Mouse (Mus musculus) midbrain, embryonic 11.5 days (tissue): ENCODE measurements at regions not wholly inside any gene's neighbourhood (a gene's known extent, or its start where the extent isn't known, plus 50 kb on each side); places are given as distances from the start of the nearest gene placed in this dataset.
A peak's percentile ranks its signal among the peaks of the same experiment; 100 is the strongest.

Experiments
- ATAC-seq: fragments of 200-750 bp; cut with Nextera tagmentation; 2 replicates; pipeline ENCODE4 v1.8.0; 2017; ENCODE audit warnings: moderate TSS enrichment, moderate library complexity; ENCODE audit not compliant: low FRiP score
- DNase-seq: peaks from one replicate; pipeline ENCODE4 v3.0.0; 2015; ENCODE audit warnings: low spot score; ENCODE audit errors: missing footprints
- H3K27ac ChIP-seq: fragments of 300-500 bp; sonication (generic); 2 replicates; pipeline ENCODE4 v1.5.1; 2014; ENCODE audit warnings: low read depth, low read length
- H3K27me3 ChIP-seq: fragments of 300-500 bp; sonication (generic); 2 replicates; pipeline ENCODE4 v1.6.1; 2014; ENCODE audit warnings: mild to moderate bottlenecking, low read length, moderate library complexity, mixed read lengths; ENCODE audit not compliant: control insufficient read depth, insufficient read depth
- H3K36me3 ChIP-seq: fragments of 300-500 bp; sonication (generic); 2 replicates; pipeline ENCODE4 v1.6.1; 2014; ENCODE audit warnings: mild to moderate bottlenecking, low read length, moderate library complexity, mixed read lengths; ENCODE audit not compliant: control insufficient read depth, insufficient read depth
- H3K4me1 ChIP-seq: fragments of 300-500 bp; sonication (generic); 2 replicates; pipeline ENCODE4 v1.6.1; 2014; ENCODE audit warnings: low read length; ENCODE audit not compliant: control insufficient read depth, insufficient read depth
- H3K4me2 ChIP-seq: fragments of 300-500 bp; sonication (generic); 2 replicates; pipeline ENCODE4 v1.6.1; 2014; ENCODE audit warnings: mild to moderate bottlenecking, moderate library complexity
- H3K4me3 ChIP-seq: fragments of 300-500 bp; sonication (generic); 2 replicates; pipeline ENCODE4 v1.5.1; 2014; ENCODE audit warnings: low read depth, low read length
- H3K9ac ChIP-seq: fragments of 300-500 bp; sonication (generic); 2 replicates; pipeline ENCODE4 v1.6.1; 2014; ENCODE audit warnings: low read length
- H3K9me3 ChIP-seq: fragments of 300-500 bp; sonication (generic); 2 replicates; pipeline ENCODE4 v1.6.1; 2016; ENCODE audit warnings: low read length; ENCODE audit not compliant: control insufficient read depth
- WGBS: fragments of 180-500 bp; shearing (Covaris S2); extraction: QIAGEN DNeasy Blood & Tissue Kit; methylation state at CpG from one replicate; pipeline ENCODE4 v1.1.7; 2014; 5-methylcytosine and 5-hydroxymethylcytosine counted together

DNA sequence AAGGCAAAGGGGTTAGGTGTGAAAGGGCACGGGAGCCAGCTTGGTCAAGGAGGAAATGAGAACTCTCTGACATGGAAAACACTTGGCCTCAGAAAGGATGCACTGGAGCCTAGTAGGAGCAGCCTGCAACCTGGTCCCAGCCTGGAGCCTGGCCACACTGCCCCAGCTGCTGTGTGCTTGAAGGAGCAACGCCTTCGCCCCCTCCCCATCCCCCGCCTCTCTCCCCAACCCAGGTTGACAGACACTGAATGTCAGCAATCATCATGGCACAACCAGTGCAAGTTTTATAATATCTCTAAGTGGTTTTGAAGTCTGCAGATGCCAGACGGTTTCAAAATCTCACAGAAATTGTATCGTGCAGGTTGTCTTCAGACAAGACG, 417.6 kb downstream of the Cmpk2 start:
- DNase-seq, result peak; percentile 85
- Histone ChIP-seq H3K27ac (peak overlapping the region; percentile 46), H3K9me3 (no peaks in the 10 kb centered on the region), H3K27me3 (no peaks in the 10 kb centered on the region), H3K9ac (no peak overlapping the region), H3K36me3 (no peaks in the 10 kb centered on the region), H3K4me3 (no peak overlapping the region), H3K4me2 (peak overlapping the region; percentile 3), H3K4me1 (peaks cover 25% of the 10 kb centered on the region)
- WGBS, result 53% methylated on average over 7 of the region's 7 CpGs
- ATAC-seq, result peak; percentile 67; the same call in 1 of the 2 replicates

DNA sequence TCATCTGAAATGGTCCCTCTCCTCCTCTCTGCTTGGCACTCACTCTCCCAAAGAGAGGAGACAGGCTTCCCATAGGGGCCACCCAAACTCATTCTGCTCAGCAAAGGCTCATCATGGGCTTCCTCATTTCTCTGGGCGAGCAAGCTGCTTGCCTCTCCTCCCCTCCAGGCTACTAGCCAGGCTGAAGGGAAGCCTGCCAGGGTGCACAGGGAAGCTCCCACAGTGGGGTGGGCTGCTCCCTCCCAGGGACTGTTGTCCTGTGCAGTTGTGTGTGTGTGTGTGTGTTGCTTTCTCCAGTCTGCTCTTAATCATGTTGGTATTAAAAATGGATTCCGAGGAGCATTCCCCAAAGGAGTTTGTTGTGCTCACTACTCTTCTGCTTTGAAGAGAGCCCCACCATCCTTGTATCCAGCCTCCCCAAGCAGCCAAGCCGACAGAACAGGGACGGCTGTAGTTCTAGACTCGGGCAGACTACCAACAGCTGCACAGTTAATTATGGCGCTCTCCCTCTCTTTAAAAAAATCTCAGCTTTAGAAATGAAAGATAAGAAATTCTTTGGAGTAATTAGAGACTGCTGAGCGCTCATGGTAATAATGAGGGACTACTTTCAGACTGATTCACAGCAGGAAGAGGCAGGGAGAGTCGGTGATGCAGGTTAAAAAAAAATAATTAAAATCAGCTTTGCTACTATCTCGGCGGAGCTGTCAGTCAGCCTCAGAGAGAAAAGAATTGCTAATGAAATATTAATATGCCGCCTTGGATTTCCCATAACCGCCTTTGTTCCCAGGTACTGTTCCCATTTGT, 417.0 kb downstream of the Cmpk2 start:
- 26% methylated on average over 12 of the region's 12 CpGs for WGBS
- Histone ChIP-seq H3K9me3 (no peaks in the 10 kb centered on the region), H3K36me3 (no peaks in the 10 kb centered on the region), H3K27ac (peak overlapping the region; percentile 69), H3K27me3 (no peaks in the 10 kb centered on the region), H3K4me3 (no peak overlapping the region), H3K9ac (peak overlapping the region; percentile 12), H3K4me1 (peaks cover 25% of the 10 kb centered on the region), H3K4me2 (peak overlapping the region; percentile 3)
- ATAC-seq (peak; percentile 61; the same call in 1 of the 2 replicates), DNase-seq (peak; percentile 84)

DNA sequence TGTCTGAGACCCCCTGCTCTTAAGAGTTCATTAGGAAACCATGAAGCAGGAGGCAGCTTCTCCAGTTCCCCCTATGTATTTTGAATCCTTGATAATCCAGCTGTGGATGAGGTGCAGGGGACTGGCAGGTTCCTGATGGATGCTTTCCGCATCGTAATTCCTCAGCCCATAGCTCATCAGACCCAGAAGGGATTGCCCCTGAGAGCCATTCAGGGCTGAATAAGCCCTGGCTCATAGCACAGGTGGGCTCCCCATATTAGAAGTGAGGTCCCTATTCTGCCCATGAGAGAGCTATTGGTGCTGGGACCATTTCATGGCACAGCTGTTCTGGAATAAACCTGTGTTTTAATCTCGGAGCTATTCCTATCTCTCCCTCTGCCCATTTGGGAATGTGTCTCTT, 416.1 kb downstream of the Cmpk2 start:
- Histone ChIP-seq H3K4me3 (no peak overlapping the region), H3K27ac (peak overlapping the region; percentile 69), H3K4me1 (peaks cover 25% of the 10 kb centered on the region), H3K9ac (no peak overlapping the region), H3K4me2 (no peak overlapping the region), H3K27me3 (no peaks in the 10 kb centered on the region), H3K9me3 (no peaks in the 10 kb centered on the region), H3K36me3 (no peaks in the 10 kb centered on the region)
- DNase-seq (no peak), ATAC-seq (no peak)
- 78% methylated on average over 3 of the region's 3 CpGs for WGBS

DNA sequence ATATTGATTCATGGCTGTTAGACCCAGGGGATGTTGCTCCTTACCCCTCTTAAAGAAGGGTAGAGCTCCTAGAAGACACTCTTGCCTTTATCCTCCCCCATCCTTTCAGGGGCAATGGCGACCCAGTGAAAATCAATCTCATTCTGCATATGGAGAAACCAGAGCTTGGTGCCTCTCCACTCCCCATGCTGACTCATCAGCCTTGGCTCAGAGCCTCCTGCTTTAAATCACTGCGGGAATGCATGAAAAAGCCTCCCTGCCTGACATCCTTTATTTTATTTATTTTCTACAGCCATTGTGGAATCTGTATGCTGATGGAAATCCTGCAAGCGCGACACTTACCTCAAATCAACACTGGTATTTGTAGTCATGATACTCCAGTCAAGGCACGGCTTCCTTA, 415.2 kb downstream of the Cmpk2 start:
- peaks cover 25% of the 10 kb centered on the region for H3K4me1 ChIP-seq
- no peak overlapping the region for H3K27ac ChIP-seq
- ATAC-seq, result no peak
- no peak overlapping the region for H3K4me3 ChIP-seq
- H3K9me3 ChIP-seq, result no peaks in the 10 kb centered on the region
- DNase-seq, result no peak
- H3K36me3 ChIP-seq, result no peaks in the 10 kb centered on the region
- H3K9ac ChIP-seq, result no peak overlapping the region
- no peaks in the 10 kb centered on the region for H3K27me3 ChIP-seq
- H3K4me2 ChIP-seq, result no peak overlapping the region
- WGBS, result 58% methylated on average over 5 of the region's 5 CpGs

DNA sequence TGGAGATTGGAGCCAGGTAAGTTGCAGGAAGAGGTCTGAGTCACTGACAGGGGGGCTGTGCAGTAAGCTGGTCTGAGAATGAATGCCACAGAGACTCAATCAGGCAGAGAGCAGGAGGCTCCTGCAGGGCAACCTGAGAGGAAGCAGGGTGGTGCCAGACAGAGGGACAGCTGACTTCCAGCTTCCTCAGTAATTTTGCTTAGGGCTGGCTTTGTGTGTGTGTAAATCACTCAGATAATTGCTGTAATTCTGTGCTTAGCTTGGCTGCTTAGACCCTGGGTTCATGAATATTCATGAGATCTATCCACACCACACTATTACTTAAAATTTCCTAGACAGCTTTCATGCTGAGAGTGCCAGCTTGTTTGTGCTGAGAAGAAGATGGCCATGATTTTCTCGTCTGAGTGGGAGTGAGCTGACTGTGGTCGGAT, 408.7 kb downstream of the Cmpk2 start:
- Histone ChIP-seq H3K4me2 (no peak overlapping the region), H3K27ac (no peak overlapping the region; the same call in 1 of the 2 replicates), H3K9ac (no peak overlapping the region), H3K4me3 (no peak overlapping the region), H3K4me1 (peaks cover 8% of the 10 kb centered on the region), H3K36me3 (no peaks in the 10 kb centered on the region), H3K9me3 (no peaks in the 10 kb centered on the region), H3K27me3 (no peaks in the 10 kb centered on the region)
- peak; percentile 84 for DNase-seq
- WGBS, result 47% methylated on average over 2 of the region's 2 CpGs
- 0 out of 2 replicates have a peak, but pooled peaks have one; percentile 40 for ATAC-seq

DNA sequence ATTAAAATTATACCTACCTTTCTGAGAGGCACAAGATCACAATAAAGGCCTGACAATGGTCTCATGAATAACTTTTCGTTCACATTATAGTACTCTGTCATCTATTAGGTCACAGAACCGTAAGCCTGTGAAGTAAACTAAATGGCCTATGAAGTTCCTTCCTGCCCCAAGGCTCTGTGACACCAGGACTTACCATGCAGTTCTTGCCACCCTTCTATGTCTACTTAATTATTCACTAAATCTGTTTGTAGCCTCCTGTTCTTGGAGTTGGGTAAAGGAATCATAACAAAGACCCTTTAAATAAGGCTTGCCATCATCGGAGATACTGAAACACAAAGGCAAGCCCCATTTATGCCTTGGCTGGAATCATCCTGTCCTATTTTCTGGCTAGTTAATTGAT, 408.3 kb downstream of the Cmpk2 start:
- Histone ChIP-seq H3K27ac (no peak overlapping the region), H3K4me1 (peaks cover 8% of the 10 kb centered on the region), H3K27me3 (no peaks in the 10 kb centered on the region), H3K4me2 (no peak overlapping the region), H3K36me3 (no peaks in the 10 kb centered on the region), H3K9me3 (no peaks in the 10 kb centered on the region), H3K9ac (no peak overlapping the region), H3K4me3 (no peak overlapping the region)
- WGBS, result 78% methylated on average over 3 of the region's 3 CpGs
- DNase-seq (no peak), ATAC-seq (no peak)

DNA sequence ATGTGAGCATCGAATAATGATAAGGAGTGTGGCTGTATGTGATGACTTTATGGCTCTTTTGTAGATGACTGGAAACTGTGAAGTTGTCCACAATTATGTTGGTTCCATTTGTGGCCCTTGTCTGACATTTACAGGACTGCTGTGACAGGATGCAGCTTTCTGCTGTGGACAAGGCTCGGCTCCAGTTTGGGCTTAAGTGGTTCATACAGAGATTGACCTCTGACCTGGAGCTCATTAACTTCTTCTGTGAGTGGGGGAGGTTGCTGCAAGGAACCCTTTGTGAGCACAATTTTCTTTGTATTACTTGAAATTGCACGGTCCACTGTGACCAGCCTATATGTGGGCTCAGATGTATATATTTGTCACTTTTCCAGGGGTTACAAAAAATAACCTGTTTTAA, 403.5 kb downstream of the Cmpk2 start:
- H3K4me3 ChIP-seq, result no peak overlapping the region
- no peak overlapping the region for H3K27ac ChIP-seq
- H3K9ac ChIP-seq, result no peak overlapping the region
- no peak overlapping the region for H3K4me2 ChIP-seq
- ATAC-seq (no peak), DNase-seq (no peak)
- no peaks in the 10 kb centered on the region for H3K27me3 ChIP-seq
- H3K36me3 ChIP-seq, result no peaks in the 10 kb centered on the region
- H3K4me1 ChIP-seq, result peaks cover 3% of the 10 kb centered on the region
- H3K9me3 ChIP-seq, result no peaks in the 10 kb centered on the region
- WGBS, result 35% methylated on average over 3 of the region's 3 CpGs

DNA sequence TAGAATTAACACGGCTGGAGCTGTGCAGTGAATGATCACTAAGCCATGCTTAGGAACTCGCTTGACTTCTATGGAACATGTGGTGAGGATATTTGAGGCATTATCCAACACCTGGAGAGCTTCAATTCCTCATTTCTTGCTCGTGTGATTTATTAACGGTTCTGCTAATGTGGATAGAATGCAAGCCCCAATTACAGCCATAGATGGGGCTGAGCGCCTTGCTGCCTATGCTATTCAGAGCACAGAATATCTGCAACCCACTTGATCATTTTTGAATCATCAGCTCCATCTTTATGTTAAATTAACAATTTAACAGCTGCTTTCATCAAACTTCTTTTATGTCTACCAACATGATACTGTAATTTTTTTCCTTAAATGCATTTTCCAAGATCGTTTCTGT, 398.7 kb downstream of the Cmpk2 start:
- no peak for ATAC-seq
- DNase-seq, result peak; percentile 81
- Histone ChIP-seq H3K36me3 (no peaks in the 10 kb centered on the region), H3K9ac (no peak overlapping the region), H3K27ac (no peak overlapping the region), H3K9me3 (no peaks in the 10 kb centered on the region), H3K4me2 (no peak overlapping the region), H3K27me3 (no peaks in the 10 kb centered on the region), H3K4me3 (no peak overlapping the region), H3K4me1 (no peaks in the 10 kb centered on the region)
- 88% methylated on average over 6 of the region's 6 CpGs for WGBS

DNA sequence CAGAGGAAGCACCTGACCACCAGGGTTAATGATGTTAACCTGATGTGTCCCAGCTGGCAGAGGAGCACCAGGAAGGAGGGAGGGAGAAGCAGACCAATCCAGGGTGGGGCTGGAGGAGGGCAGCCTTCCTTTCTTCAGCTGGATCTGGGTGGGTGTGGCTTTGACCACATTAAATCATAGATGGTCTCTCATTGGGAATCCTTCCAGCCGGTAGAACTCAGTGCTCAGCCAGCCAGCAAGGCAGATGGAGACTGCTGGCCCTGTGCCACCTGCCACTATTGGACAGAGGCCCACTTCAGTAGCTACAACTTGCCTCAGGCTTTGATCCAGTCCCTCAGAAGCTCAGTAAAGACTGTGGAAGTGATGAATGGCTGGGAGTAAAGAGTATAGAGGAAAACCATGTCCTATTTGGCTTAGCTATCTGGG, 386.1 kb downstream of the Cmpk2 start:
- H3K27ac ChIP-seq, result no peak overlapping the region
- H3K4me3 ChIP-seq, result no peak overlapping the region
- no peak overlapping the region for H3K9ac ChIP-seq
- peaks cover 2% of the 10 kb centered on the region; the same call in 1 of the 2 replicates for H3K9me3 ChIP-seq
- H3K4me2 ChIP-seq, result no peak overlapping the region
- H3K4me1 ChIP-seq, result no peaks in the 10 kb centered on the region
- no peak for ATAC-seq
- H3K27me3 ChIP-seq, result no peaks in the 10 kb centered on the region
- H3K36me3 ChIP-seq, result no peaks in the 10 kb centered on the region
- no peak for DNase-seq
- 79% methylated on average over 1 of the region's 1 CpGs for WGBS
